Comparison of ENCODE assay signal across 9 mouse cellular contexts in genomic region chr4:144930366-144930765, GRCm38 (mm10). TPM values are rescaled to one million over a fixed set of nuclear protein-coding genes. Genes with fewer than 3 reads are reported as not detected.
DNase-seq lines count a peak whose midpoint lies in the region; ATAC-seq lines count a peak whose summit lies in the region.
"Had no signal": no experiment of that assay in that cellular context is flagged by ENCODE, and none has a peak within 500 bp of the region (broad histone marks: within the 10 kb centered on the region; RNA-seq: fewer than 3 reads in every experiment).

No protein-coding gene starts in this region.

- H3K4me2 ChIP-seq in heart, embryonic 11.5 days, result no peak overlapping the region
- H3K4me2 ChIP-seq: liver, embryonic 15.5 days had no signal

- peak; percentile 34 for DNase-seq in right cerebral cortex, adult 18-20 months
- no peak for DNase-seq in right cerebral cortex, postnatal 14 days
- peak; percentile 25 for DNase-seq in embryonic facial prominence, embryonic 10.5 days (ENCODE audit: low spot score)
- peak; percentile 92 for DNase-seq in kidney, postnatal 10 days
- DNase-seq in lung, postnatal 14 days, result peak; percentile 91
- DNase-seq in testis, postnatal 14 days (ENCODE audit: low spot score), result peak; percentile 56
- DNase-seq in T-cell, adult 2 months (ENCODE audit: low spot score), result no peak

- H3K4me1 ChIP-seq in embryonic facial prominence, embryonic 10.5 days, result peaks cover 17% of the 10 kb centered on the region
- peaks cover 15% of the 10 kb centered on the region for H3K4me1 ChIP-seq in heart, embryonic 11.5 days (ENCODE audit: control insufficient read depth, insufficient read depth, low read length)
- H3K4me1 ChIP-seq: liver, embryonic 15.5 days had no signal

- H3K36me3 ChIP-seq in embryonic facial prominence, embryonic 10.5 days (replicated peaks), result peaks cover 14% of the 10 kb centered on the region
- H3K36me3 ChIP-seq in heart, embryonic 11.5 days (ENCODE audit: control insufficient read depth, insufficient read depth, low read length), result no peaks in the 10 kb centered on the region

- ATAC-seq in heart, embryonic 11.5 days (replicated peaks; ENCODE audit: insufficient number of reproducible peaks, low FRiP score, low TSS enrichment), result peak; percentile 45; the same call in 1 of the 2 replicates

- H3K9me3 ChIP-seq in embryonic facial prominence, embryonic 10.5 days, result no peaks in the 10 kb centered on the region
- no peaks in the 10 kb centered on the region for H3K9me3 ChIP-seq in heart, embryonic 11.5 days (replicated peaks; ENCODE audit: control insufficient read depth, low read length)
- H3K9me3 ChIP-seq: liver, embryonic 15.5 days had no signal

- H3K27me3 ChIP-seq in embryonic facial prominence, embryonic 10.5 days (replicated peaks; ENCODE audit: low read depth, poor library complexity, severe bottlenecking), result no peaks in the 10 kb centered on the region
- no peaks in the 10 kb centered on the region for H3K27me3 ChIP-seq in heart, embryonic 11.5 days (ENCODE audit: control insufficient read depth, insufficient read depth, low read length)
- H3K27me3 ChIP-seq: liver, embryonic 15.5 days had no signal

- no peak overlapping the region for H3K4me3 ChIP-seq in embryonic facial prominence, embryonic 10.5 days
- no peak overlapping the region for H3K4me3 ChIP-seq in heart, embryonic 11.5 days (ENCODE audit: low read depth, low read length)
- H3K4me3 ChIP-seq: liver, embryonic 15.5 days had no signal

- WGBS in embryonic facial prominence, embryonic 10.5 days, result 37% methylated on average over 10 of the region's 10 CpGs
- WGBS in heart, embryonic 11.5 days (ENCODE audit: insufficient replicate concordance), result 12% methylated on average over 10 of the region's 10 CpGs

- H3K27ac ChIP-seq in embryonic facial prominence, embryonic 10.5 days (replicated peaks), result no peak overlapping the region
- no peak overlapping the region; the same call in 1 of the 2 replicates for H3K27ac ChIP-seq in heart, embryonic 11.5 days (ENCODE audit: low read depth, low read length)
- H3K27ac ChIP-seq: liver, embryonic 15.5 days had no signal

- H3K9ac ChIP-seq in heart, embryonic 11.5 days (ENCODE audit: low read depth, low read length), result no peak overlapping the region
- H3K9ac ChIP-seq: liver, embryonic 15.5 days had no signal

RNA-seq across cellular contexts. Expression of gene Dhrs3, which starts 37.7 kb away (rescaled TPM):
- polyA plus RNA-seq in embryonic facial prominence, embryonic 10.5 days (2016; fragmentation: Nextera tagmentation; extraction: Ambion mirVana), result 22.0 and 30.2 TPM in 2 replicates
- 17.4 and 20.5 TPM in 2 replicates for polyA plus RNA-seq in heart, embryonic 11.5 days (2014; fragmentation: Nextera tagmentation; extraction: Ambion mirVana)

Comparison
In these comparisons a context has a peak if more than half of its experiments do, and no peak if none do; other contexts are left out.
1. DNase-seq: peak in right cerebral cortex, adult 18-20 months (single experiment), embryonic facial prominence, embryonic 10.5 days (single experiment), kidney, postnatal 10 days (single experiment), lung, postnatal 14 days (single experiment) and testis, postnatal 14 days (single experiment); none in right cerebral cortex, postnatal 14 days (single experiment) and T-cell, adult 2 months (single experiment).